Mouse (Mus musculus) midbrain, postnatal 0 days (tissue): Measurements from ENCODE around the gene Nexn. TPM values are rescaled to one million over a fixed set of nuclear protein-coding genes. Genes with fewer than 3 reads are reported as not detected.

ENCODE experiments used
- ATAC-seq: fragments of 200-750 bp; cut with Nextera tagmentation; 2 replicates; pipeline ENCODE4 v1.8.0; 2017; ENCODE audit warnings: moderate number of reproducible peaks, mild to moderate bottlenecking, moderate TSS enrichment, moderate library complexity; ENCODE audit not compliant: low FRiP score
- DNase-seq: peaks from one replicate; pipeline ENCODE4 v3.0.0-alpha.2; 2015; ENCODE audit warnings: low spot score
- H3K27ac ChIP-seq: fragments of 300-500 bp; sonication (generic); 2 replicates; pipeline ENCODE4 v1.5.1; 2014; ENCODE audit warnings: low read depth, mild to moderate bottlenecking, low read length, mixed read lengths
- H3K27me3 ChIP-seq: fragments of 300-500 bp; sonication (generic); 2 replicates; pipeline ENCODE4 v1.6.1; 2014; ENCODE audit warnings: low read length, control low read depth, mixed read lengths; ENCODE audit not compliant: insufficient read depth
- H3K36me3 ChIP-seq: fragments of 300-500 bp; sonication (generic); 2 replicates; pipeline ENCODE4 v1.6.1; 2014; ENCODE audit warnings: low read length, control low read depth, mixed read lengths; ENCODE audit not compliant: insufficient read depth
- H3K4me1 ChIP-seq: fragments of 300-500 bp; sonication (generic); 2 replicates; pipeline ENCODE4 v1.6.1; 2014; ENCODE audit warnings: mild to moderate bottlenecking, control low read depth, antibody characterized with exemption, low read length, mixed read lengths; ENCODE audit not compliant: insufficient read depth
- H3K4me2 ChIP-seq: fragments of 300-500 bp; sonication (generic); 2 replicates; pipeline ENCODE4 v1.6.1; 2014; ENCODE audit warnings: low read depth, mild to moderate bottlenecking, low read length, mixed read lengths; ENCODE audit not compliant: poor library complexity, severe bottlenecking
- H3K4me3 ChIP-seq: fragments of 300-500 bp; sonication (generic); 2 replicates; pipeline ENCODE4 v1.5.1; 2014; ENCODE audit warnings: low read depth, mild to moderate bottlenecking, low read length, moderate library complexity
- H3K9ac ChIP-seq: fragments of 300-500 bp; sonication (generic); replicated peaks from 2 replicates; pipeline ENCODE4 v1.6.1; 2014; ENCODE audit warnings: mild to moderate bottlenecking, low read length, moderate library complexity, mixed read lengths; ENCODE audit not compliant: poor library complexity, severe bottlenecking
- H3K9me3 ChIP-seq: fragments of 300-500 bp; sonication (generic); 2 replicates; pipeline ENCODE4 v1.6.1; 2016; ENCODE audit warnings: low read length, control low read depth
- CTCF ChIP-seq: IDR thresholded peaks from 2 replicates; pipeline ENCODE4 v1.5.1; 2016; ENCODE audit warnings: antibody characterized with exemption, mild to moderate bottlenecking
- WGBS: fragments of 180-500 bp; shearing (Covaris S2); extraction: QIAGEN DNeasy Blood & Tissue Kit; methylation state at CpG from one replicate; pipeline ENCODE4 v1.1.7; 2014; 5-methylcytosine and 5-hydroxymethylcytosine counted together
- polyA plus RNA-seq: library from polyadenylated mRNA; unstranded; fragments of >200 nt; fragmentation: Nextera tagmentation; extraction: Ambion mirVana; gene quantifications from 2 replicates; pipeline ENCODE4 v1.2.1, GENCODE M21; 2015
- total RNA-seq: library from RNA; depleted of rRNA; stranded (reverse); fragments of >200 nt; gene quantifications from 2 replicates; pipeline ENCODE4 v1.2.3, GENCODE M21; 2014

Gene Nexn
- total and polyA plus RNA-seq, 2 experiments from 2014 or later: 0.11 to 2.3 TPM

GRCm38 (mm10) chr3:152293530-152294181 is 27.5 kb upstream of the Nexn start:
- WGBS: 89% methylated on average over 13 of the region's 13 CpGs
- Histone ChIP-seq H3K9ac (no peak overlapping the region), H3K4me1 (no peaks in the 10 kb centered on the region), H3K9me3 (no peaks in the 10 kb centered on the region), H3K36me3 (peaks cover 41% of the 10 kb centered on the region), H3K4me3 (no peak overlapping the region), H3K27ac (no peak overlapping the region), H3K27me3 (no peaks in the 10 kb centered on the region), H3K4me2 (no peak overlapping the region)
- no peak for TF ChIP-seq CTCF
- DNase-seq (no peak), ATAC-seq (no peak)

- no peak for ATAC-seq
- H3K36me3 ChIP-seq: peaks cover 51% of the 10 kb centered on the region
Measured at GRCm38 (mm10) chr3:152291895-152292294, 25.7 kb upstream of the Nexn start.

GRCm38 (mm10) chr3:152290175-152290798 is 24.1 kb upstream of the Nexn start:
- 90% methylated on average over 17 of the region's 17 CpGs for WGBS
- Histone ChIP-seq H3K4me1 (no peaks in the 10 kb centered on the region), H3K9ac (no peak overlapping the region), H3K4me3 (no peak overlapping the region), H3K36me3 (peaks cover 47% of the 10 kb centered on the region), H3K27ac (no peak overlapping the region), H3K27me3 (no peaks in the 10 kb centered on the region), H3K9me3 (no peaks in the 10 kb centered on the region), H3K4me2 (no peak overlapping the region)
- no peak for TF ChIP-seq CTCF
- ATAC-seq (no peak), DNase-seq (no peak)

More at GRCm38 (mm10) chr3:152291895-152292294, 25.7 kb upstream of the Nexn start:
- no peaks in the 10 kb centered on the region for H3K4me1 ChIP-seq
- no peak overlapping the region for H3K4me3 ChIP-seq
- H3K9me3 ChIP-seq: no peaks in the 10 kb centered on the region
- WGBS: 88% methylated on average over 6 of the region's 6 CpGs
- no peak for DNase-seq
- H3K27ac ChIP-seq: no peak overlapping the region
- H3K27me3 ChIP-seq: no peaks in the 10 kb centered on the region
- no peak for TF ChIP-seq CTCF
- no peak overlapping the region for H3K4me2 ChIP-seq
- H3K9ac ChIP-seq: no peak overlapping the region

- no peaks in the 10 kb centered on the region for H3K4me1 ChIP-seq
- no peak overlapping the region for H3K27ac ChIP-seq
- peaks cover 56% of the 10 kb centered on the region for H3K36me3 ChIP-seq
- H3K4me2 ChIP-seq: no peak overlapping the region
- H3K4me3 ChIP-seq: no peak overlapping the region
- no peak for TF ChIP-seq CTCF
- H3K9ac ChIP-seq: no peak overlapping the region
- ATAC-seq (no peak), DNase-seq (peak; percentile 45)
- WGBS: 73% methylated on average over 4 of the region's 4 CpGs
- H3K9me3 ChIP-seq: no peaks in the 10 kb centered on the region
- no peaks in the 10 kb centered on the region for H3K27me3 ChIP-seq
Measured at GRCm38 (mm10) chr3:152288740-152289139, 22.6 kb upstream of the Nexn start.

GRCm38 (mm10) chr3:152288276-152288675 is 22.1 kb upstream of the Nexn start:
- H3K9me3 ChIP-seq: no peaks in the 10 kb centered on the region
- no peak overlapping the region for H3K27ac ChIP-seq
- no peak overlapping the region for H3K4me2 ChIP-seq
- 94% methylated on average over 5 of the region's 5 CpGs for WGBS
- ATAC-seq (no peak), DNase-seq (no peak)
- no peaks in the 10 kb centered on the region for H3K4me1 ChIP-seq
- peaks cover 58% of the 10 kb centered on the region for H3K36me3 ChIP-seq
- no peak overlapping the region for H3K4me3 ChIP-seq
- H3K27me3 ChIP-seq: no peaks in the 10 kb centered on the region
- no peak for TF ChIP-seq CTCF
- H3K9ac ChIP-seq: no peak overlapping the region

- no peak for TF ChIP-seq CTCF
- ATAC-seq (no peak), DNase-seq (no peak)
- no peaks in the 10 kb centered on the region for H3K27me3 ChIP-seq
- H3K4me1 ChIP-seq: no peaks in the 10 kb centered on the region
- 83% methylated on average over 9 of the region's 9 CpGs for WGBS
- H3K9ac ChIP-seq: no peak overlapping the region
- H3K27ac ChIP-seq: no peak overlapping the region
- no peak overlapping the region for H3K4me2 ChIP-seq
- no peaks in the 10 kb centered on the region for H3K9me3 ChIP-seq
- H3K4me3 ChIP-seq: no peak overlapping the region
- peaks cover 60% of the 10 kb centered on the region for H3K36me3 ChIP-seq
Measured at GRCm38 (mm10) chr3:152287810-152288209, 21.7 kb upstream of the Nexn start.
